Mouse (Mus musculus) frontal cortex, postnatal 14 days (tissue): ENCODE results near the gene Dock11.

ENCODE experiments used
- DNase-seq, 2 experiments: peaks; one replicate each; pipeline ENCODE4 v3.0.0; 2022; ENCODE audit warnings: low spot score in 2 of 2

Dock11 gene

GRCm38 (mm10) chrX:36101318-36101717, 212.7 kb downstream of the Dock11 start:
- no peak for DNase-seq

- DNase-seq = no peak
Measured at GRCm38 (mm10) chrX:36108601-36109000, 220.0 kb downstream of the Dock11 start.

GRCm38 (mm10) chrX:36111622-36112421, 223.2 kb downstream of the Dock11 start, which contains the start of gene Il13ra1:
Il13ra1 (plus strand) TSS chrX:36112110.
- DNase-seq = no peak

GRCm38 (mm10) chrX:36112422-36112750, 223.8 kb downstream of the Dock11 start:
- DNase-seq = no peak

- DNase-seq = no peak
Measured at GRCm38 (mm10) chrX:36115171-36115570, 226.5 kb downstream of the Dock11 start.
